Mouse (Mus musculus) intestine, embryonic 14.5 days (tissue): ENCODE measurements around the gene Gga2. TPM values are rescaled to one million over a fixed set of nuclear protein-coding genes. Genes with fewer than 3 reads are reported as not detected.
A peak's percentile ranks its signal among the peaks of the same experiment; 100 is the strongest.

Source experiments
- ATAC-seq: fragments of 200-750 bp; cut with Nextera tagmentation; replicated peaks from 2 replicates; pipeline ENCODE4 v1.8.0; 2017; ENCODE audit warnings: low read depth, moderate number of reproducible peaks, moderate TSS enrichment, moderate library complexity; ENCODE audit not compliant: low FRiP score, low TSS enrichment
- DNase-seq: peaks from one replicate; pipeline ENCODE4 v3.0.0-alpha.2; 2018; ENCODE audit warnings: low spot score
- H3K27ac ChIP-seq: fragments of 300-500 bp; sonication (generic); 2 replicates; pipeline ENCODE4 v1.5.1; 2014; ENCODE audit warnings: low read depth, mild to moderate bottlenecking, control low read depth
- H3K27me3 ChIP-seq: fragments of 300-500 bp; sonication (generic); replicated peaks from 2 replicates; pipeline ENCODE4 v1.6.1; 2014; ENCODE audit warnings: low read length, control low read depth; ENCODE audit not compliant: control insufficient read depth, insufficient read depth
- H3K36me3 ChIP-seq: fragments of 300-500 bp; sonication (generic); 2 replicates; pipeline ENCODE4 v1.6.1; 2014; ENCODE audit warnings: low read length, control low read depth; ENCODE audit not compliant: control insufficient read depth, insufficient read depth
- H3K4me1 ChIP-seq: fragments of 300-500 bp; sonication (generic); replicated peaks from 2 replicates; pipeline ENCODE4 v1.6.1; 2014; ENCODE audit warnings: low read length, control low read depth, mixed read lengths; ENCODE audit not compliant: control insufficient read depth, insufficient read depth
- H3K4me2 ChIP-seq: fragments of 300-500 bp; sonication (generic); 2 replicates; pipeline ENCODE4 v1.6.1; 2014; ENCODE audit warnings: low read length
- H3K4me3 ChIP-seq: fragments of 300-500 bp; sonication (generic); 2 replicates; pipeline ENCODE4 v1.5.1; 2014; ENCODE audit warnings: low read depth, low read length, control low read depth, mixed read lengths
- H3K9ac ChIP-seq: fragments of 300-500 bp; sonication (generic); 2 replicates; pipeline ENCODE4 v1.6.1; 2014; ENCODE audit warnings: mild to moderate bottlenecking, low read length
- H3K9me3 ChIP-seq: fragments of 300-500 bp; sonication (generic); 2 replicates; pipeline ENCODE4 v1.6.1; 2016; ENCODE audit warnings: low read length, control low read depth; ENCODE audit not compliant: control insufficient read depth
- WGBS: fragments of 180-500 bp; shearing (Covaris S2); extraction: QIAGEN DNeasy Blood & Tissue Kit; methylation state at CpG from one replicate; pipeline ENCODE4 v1.1.7; 2014; 5-methylcytosine and 5-hydroxymethylcytosine counted together
- polyA plus RNA-seq: library from polyadenylated mRNA; unstranded; fragments of >200 nt; fragmentation: Nextera tagmentation; extraction: Ambion mirVana; gene quantifications from 2 replicates; pipeline ENCODE4 v1.2.1, GENCODE M21; 2014

The Gga2 gene
- polyA plus RNA-seq: 75.3 and 78.3 TPM in 2 replicates

DNA sequence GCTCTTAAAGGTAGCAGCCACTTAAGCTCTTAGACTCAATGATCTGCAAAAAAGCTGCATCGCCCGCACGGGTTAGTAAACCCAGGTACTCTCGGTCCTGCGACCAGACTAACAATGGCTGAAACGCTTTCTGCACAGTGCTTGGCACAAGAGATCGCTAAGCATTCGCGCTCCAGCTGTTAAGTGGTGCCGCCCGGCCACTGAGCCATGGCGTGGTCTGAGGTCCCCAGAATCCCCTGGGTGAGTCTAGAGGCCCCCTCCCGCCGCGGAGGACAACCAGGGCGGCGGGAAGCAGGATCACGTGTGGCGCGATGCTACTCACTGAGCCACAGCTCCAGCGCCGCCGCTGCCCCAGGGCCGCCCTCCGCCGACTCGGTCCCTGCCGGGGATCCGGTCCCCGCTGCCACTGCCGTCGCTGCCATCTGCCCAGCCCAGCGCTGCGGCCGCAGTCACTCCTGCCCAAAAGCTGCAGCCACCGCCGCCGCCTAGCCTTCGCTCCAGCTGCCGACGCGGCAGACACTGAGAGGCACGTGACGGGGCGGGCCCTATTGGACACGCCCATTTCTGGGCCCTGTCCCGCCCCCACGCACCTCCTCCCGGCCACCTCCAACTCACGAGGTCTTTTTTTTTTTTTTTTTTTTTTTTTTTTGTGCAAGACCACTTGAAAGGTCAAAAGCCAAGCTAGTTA is at the start of gene Gga2:
Gene Gga2, minus strand, starts transcription at position 556 of the 688 bp plus-strand sequence.
- H3K36me3 ChIP-seq: no peaks in the 10 kb centered on the region
- H3K4me2 ChIP-seq: peak within 1 kb of the TSS; percentile 68
- H3K4me1 ChIP-seq: peaks cover 7% of the 10 kb centered on the region
- H3K27me3 ChIP-seq: no peaks in the 10 kb centered on the region
- peak within 1 kb of the TSS; percentile 85 for H3K4me3 ChIP-seq
- DNase-seq: peak; percentile 92
- peak; percentile 81 for ATAC-seq
- peak within 1 kb of the TSS; percentile 71 for H3K27ac ChIP-seq
- WGBS: under 1% methylated on average over 49 of the region's 50 CpGs
- peak within 1 kb of the TSS; percentile 78 for H3K9ac ChIP-seq
- no peaks in the 10 kb centered on the region for H3K9me3 ChIP-seq

DNA sequence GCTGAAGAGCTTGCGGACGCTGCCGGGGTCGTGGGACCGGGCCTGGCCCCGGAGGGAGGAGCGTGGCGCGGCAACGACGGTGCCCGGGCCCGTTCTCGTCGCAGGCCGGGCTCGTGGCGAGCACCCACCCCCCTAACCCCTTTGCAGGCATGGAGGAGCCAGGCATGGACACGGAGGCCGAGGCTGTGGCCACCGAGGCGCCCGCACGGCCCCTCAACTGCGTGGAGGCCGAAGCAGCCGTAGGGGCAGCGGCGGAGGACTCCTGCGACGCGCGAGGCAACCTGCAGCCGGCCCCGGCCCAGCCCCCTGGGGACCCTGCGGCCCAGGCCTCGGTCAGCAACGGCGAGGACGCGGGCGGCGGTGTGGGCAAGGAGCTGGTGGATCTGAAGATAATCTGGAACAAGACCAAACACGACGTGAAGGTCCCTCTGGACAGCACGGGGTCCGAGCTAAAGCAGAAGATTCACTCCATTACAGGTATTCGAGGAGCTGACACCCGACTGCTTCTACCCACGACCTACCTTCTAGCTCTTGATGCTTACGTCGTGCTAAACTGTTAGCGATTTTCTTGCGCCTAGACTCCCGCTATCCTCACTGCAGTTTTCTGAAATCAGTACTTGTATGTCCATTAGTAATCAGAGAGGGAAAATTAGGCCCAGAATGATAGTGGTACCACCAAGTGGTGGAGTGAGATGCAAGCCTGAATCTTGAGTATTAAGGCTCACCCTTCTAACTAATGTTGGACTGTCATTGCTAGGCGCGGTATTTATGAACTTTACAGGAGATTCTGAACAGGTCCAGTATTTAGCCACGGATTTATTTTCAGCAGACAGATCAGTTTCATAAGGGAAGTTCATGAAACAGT is 46.7 kb upstream of the Gga2 start:
- peak overlapping the region; percentile 84 for H3K4me2 ChIP-seq
- ATAC-seq (peak; percentile 40; the same call in 1 of the 2 replicates), DNase-seq (peak; percentile 75)
- peaks cover 25% of the 10 kb centered on the region for H3K4me1 ChIP-seq
- 2% methylated on average over 58 of the region's 58 CpGs for WGBS
- H3K36me3 ChIP-seq: peaks cover 42% of the 10 kb centered on the region
- no peaks in the 10 kb centered on the region for H3K27me3 ChIP-seq
- no peaks in the 10 kb centered on the region for H3K9me3 ChIP-seq
- H3K27ac ChIP-seq: peak overlapping the region; percentile 93
- H3K4me3 ChIP-seq: peak overlapping the region; percentile 97
- H3K9ac ChIP-seq: peak overlapping the region; percentile 96

DNA sequence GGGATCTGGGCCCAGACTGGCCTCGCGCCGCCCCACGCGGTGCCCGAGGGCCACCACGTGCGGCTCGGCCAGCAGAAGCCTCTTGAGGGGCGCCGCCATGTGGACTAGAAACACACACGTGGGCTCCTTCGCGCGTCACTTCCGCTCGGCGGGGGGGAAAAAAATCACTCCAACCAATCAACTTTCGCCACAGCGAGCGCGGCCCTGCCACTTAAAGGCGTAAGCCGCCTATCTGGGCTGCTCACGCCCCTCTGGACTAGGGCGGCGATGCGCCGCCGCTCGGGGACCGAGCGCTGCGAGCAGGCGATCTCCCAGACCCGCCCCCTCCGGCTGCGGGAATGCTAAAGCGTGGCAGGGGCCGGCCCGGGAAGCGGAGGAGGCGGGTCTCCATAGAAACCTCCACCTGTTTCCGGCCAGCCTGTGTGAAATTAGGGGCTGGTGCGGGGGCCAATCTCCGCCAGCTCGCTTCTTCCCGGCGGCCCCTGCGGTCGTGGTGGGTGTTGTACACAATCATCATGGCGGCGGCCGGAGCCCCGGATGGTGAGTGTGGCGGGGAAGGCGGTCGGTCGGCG is 46.0 kb upstream of the Gga2 start, which contains the start of the genes Ubfd1 and Ears2:
Gene Ubfd1, plus strand, starts transcription at position 231 of the 572 bp plus-strand sequence.
Gene Ears2, minus strand, starts transcription at position 319 of the 572 bp plus-strand sequence.
- peak within 1 kb of the TSS; percentile 93 for H3K27ac ChIP-seq
- under 1% methylated on average over 58 of the region's 60 CpGs for WGBS
- peak; percentile 99 for ATAC-seq

DNA sequence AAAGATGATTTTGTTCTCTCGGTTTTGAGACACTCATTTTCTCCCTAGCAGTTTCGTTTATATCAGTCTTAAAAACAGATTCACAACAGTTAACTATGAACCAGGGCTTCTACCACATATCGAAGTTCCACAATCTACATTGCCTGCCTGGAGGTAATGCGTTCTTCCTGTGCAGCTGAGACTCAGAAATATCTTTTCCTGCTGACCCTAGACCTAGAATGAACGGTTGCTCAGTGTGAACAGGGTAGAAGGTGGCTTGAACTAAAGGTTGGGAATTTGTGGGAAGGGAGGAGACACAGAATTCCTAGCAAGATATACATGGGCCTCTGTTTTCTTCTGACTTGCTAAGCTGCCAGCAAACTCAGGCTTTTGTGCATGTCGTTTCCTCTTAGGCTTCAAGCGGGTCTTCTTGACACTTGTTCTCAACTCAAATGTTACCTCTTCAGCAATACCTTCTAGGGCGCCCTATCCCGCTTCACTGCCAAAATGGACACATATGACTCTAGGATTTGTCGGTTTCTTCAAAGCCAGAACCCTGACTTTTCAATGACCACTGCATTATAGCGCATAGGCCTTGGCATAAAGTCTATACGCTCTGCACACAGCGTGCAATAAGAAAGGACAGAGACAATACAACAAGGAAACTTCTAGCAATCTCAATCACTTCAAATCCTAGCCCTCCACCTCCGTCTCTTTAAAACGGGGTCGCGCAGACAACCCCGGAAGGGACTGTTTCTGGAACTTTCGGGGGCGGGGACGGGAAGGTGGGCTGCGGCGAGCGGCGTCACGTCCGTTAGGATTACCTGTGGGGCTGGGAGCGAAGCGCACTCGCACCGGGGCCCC is 45.3 kb upstream of the Gga2 start:
- peaks cover 25% of the 10 kb centered on the region for H3K4me1 ChIP-seq
- peak overlapping the region; percentile 93 for H3K27ac ChIP-seq
- ATAC-seq (peak; percentile 69; the same call in 1 of the 2 replicates), DNase-seq (peak; percentile 58)
- H3K9ac ChIP-seq: peak overlapping the region; percentile 96
- peaks cover 38% of the 10 kb centered on the region for H3K36me3 ChIP-seq
- H3K9me3 ChIP-seq: no peaks in the 10 kb centered on the region
- H3K27me3 ChIP-seq: no peaks in the 10 kb centered on the region
- H3K4me2 ChIP-seq: peak overlapping the region; percentile 53
- H3K4me3 ChIP-seq: peak overlapping the region; percentile 97
- WGBS: 15% methylated on average over 31 of the region's 31 CpGs

More for the DNA sequence above, 46.0 kb upstream of the Gga2 start, which contains the start of the genes Ubfd1 and Ears2:
- Histone ChIP-seq H3K4me2 (peak within 1 kb of the TSS; percentile 84), H3K36me3 (peaks cover 38% of the 10 kb centered on the region), H3K9ac (peak within 1 kb of the TSS; percentile 96), H3K4me1 (peaks cover 25% of the 10 kb centered on the region), H3K27me3 (no peaks in the 10 kb centered on the region), H3K9me3 (no peaks in the 10 kb centered on the region), H3K4me3 (peak within 1 kb of the TSS; percentile 97)
- peak; percentile 99 for DNase-seq

DNA sequence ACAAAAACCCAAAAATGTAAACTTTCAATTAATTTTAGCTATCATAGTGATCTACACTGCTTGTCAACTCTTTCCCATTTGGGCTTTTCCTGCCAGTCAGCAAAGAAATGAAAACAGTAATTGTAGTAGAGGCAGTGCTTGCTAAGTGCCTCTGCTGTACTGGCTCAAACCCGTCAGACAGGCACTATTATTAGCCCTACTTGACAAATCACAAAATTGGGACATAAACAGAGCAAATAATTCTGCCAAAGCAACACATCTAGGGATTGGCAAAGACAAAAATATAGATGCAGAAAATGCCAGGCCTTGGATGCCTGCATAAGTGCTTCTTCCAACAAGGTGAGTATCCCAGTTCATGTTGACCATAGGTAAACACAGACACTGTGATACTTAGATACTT is 44.6 kb upstream of the Gga2 start:
- Histone ChIP-seq H3K9me3 (no peaks in the 10 kb centered on the region), H3K4me1 (peaks cover 25% of the 10 kb centered on the region), H3K27me3 (no peaks in the 10 kb centered on the region), H3K4me2 (peak overlapping the region; percentile 53), H3K36me3 (peaks cover 35% of the 10 kb centered on the region), H3K27ac (no peak overlapping the region), H3K4me3 (peak overlapping the region; percentile 97; the same call in 1 of the 2 replicates), H3K9ac (no peak overlapping the region)
- WGBS: 54% methylated on average over 1 of the region's 1 CpGs
- DNase-seq (no peak), ATAC-seq (no peak)

DNA sequence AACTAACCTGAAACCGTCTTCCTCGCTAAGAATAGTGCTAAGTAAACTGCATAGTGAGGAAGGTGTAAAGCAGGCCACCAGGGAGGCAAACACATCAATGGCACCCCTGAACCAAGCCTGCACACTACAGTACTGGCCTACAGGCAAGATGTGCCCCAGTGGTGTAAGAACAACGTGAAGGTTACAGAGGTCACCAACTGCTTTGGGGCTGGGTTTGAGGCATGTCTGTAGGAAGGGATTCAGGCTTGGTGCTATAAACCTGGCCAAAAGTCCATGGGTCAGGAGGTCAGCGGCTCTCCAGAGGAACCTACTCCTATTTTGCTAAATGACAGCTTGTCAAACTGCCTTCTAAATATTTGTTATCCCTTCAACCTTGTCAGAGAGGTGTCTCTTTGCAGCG is 35.6 kb upstream of the Gga2 start:
- no peak overlapping the region for H3K4me2 ChIP-seq
- H3K27ac ChIP-seq: no peak overlapping the region
- no peak for ATAC-seq
- H3K27me3 ChIP-seq: no peaks in the 10 kb centered on the region
- H3K9me3 ChIP-seq: no peaks in the 10 kb centered on the region
- H3K4me3 ChIP-seq: no peak overlapping the region
- H3K9ac ChIP-seq: no peak overlapping the region
- H3K36me3 ChIP-seq: peaks cover 56% of the 10 kb centered on the region
- WGBS: 83% methylated on average over 5 of the region's 5 CpGs
- DNase-seq: no peak
- no peaks in the 10 kb centered on the region for H3K4me1 ChIP-seq

DNA sequence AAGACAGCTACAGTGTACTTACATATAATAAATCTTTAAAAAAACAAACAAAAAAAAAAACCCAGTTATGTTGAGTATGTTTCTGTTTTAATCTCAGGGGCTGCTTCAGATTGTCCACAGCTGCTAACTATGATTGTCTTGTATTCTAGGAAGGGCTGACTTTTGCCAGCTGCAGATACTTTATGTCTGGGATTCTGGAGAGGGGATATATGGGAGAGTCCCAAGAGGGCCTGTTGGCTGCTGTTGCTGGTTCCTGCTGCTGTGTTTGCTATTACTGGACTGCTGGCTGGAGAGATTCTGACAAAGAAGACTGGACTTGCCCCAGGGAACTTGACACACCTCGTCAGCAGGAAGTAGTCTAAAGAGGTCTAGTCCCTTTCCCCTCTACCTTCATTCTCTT is 29.8 kb upstream of the Gga2 start:
- DNase-seq (no peak), ATAC-seq (no peak)
- H3K9me3 ChIP-seq: no peaks in the 10 kb centered on the region
- no peaks in the 10 kb centered on the region for H3K27me3 ChIP-seq
- no peak overlapping the region for H3K4me3 ChIP-seq
- H3K4me1 ChIP-seq: no peaks in the 10 kb centered on the region
- peaks cover 61% of the 10 kb centered on the region for H3K36me3 ChIP-seq
- no peak overlapping the region for H3K27ac ChIP-seq
- H3K9ac ChIP-seq: no peak overlapping the region
- WGBS: 84% methylated on average over 1 of the region's 1 CpGs
- H3K4me2 ChIP-seq: no peak overlapping the region
